Mouse (Mus musculus) liver, adult (tissue): ENCODE measurements around the gene Pih1d2.

Source experiments
- GATA4 ChIP-seq: IDR thresholded peaks from 2 replicates; pipeline ENCODE4 v1.6.1; 2014; ENCODE audit warnings: mild to moderate bottlenecking, low read length; ENCODE audit not compliant: insufficient replicate concordance

The Pih1d2 gene

GRCm38 (mm10) chr9:50602055-50602845 lies 14.9 kb upstream of the Pih1d2 start:
- TF ChIP-seq GATA4: no peak

GRCm38 (mm10) chr9:50603189-50603997 lies 13.7 kb upstream of the Pih1d2 start, which contains the start of the genes Sdhd and Timm8b:
TSS of gene Sdhd (minus strand) at chr9:50603812.
TSS of gene Timm8b (plus strand) at chr9:50603910.
- TF ChIP-seq GATA4: peak; percentile 23; the same call in 1 of the 2 replicates

GRCm38 (mm10) chr9:50603998-50604324 lies 13.2 kb upstream of the Pih1d2 start:
- TF ChIP-seq GATA4: no peak

GRCm38 (mm10) chr9:50604338-50604737 lies 12.8 kb upstream of the Pih1d2 start:
- peak; percentile 78; the same call in 1 of the 2 replicates for TF ChIP-seq GATA4

DNA sequence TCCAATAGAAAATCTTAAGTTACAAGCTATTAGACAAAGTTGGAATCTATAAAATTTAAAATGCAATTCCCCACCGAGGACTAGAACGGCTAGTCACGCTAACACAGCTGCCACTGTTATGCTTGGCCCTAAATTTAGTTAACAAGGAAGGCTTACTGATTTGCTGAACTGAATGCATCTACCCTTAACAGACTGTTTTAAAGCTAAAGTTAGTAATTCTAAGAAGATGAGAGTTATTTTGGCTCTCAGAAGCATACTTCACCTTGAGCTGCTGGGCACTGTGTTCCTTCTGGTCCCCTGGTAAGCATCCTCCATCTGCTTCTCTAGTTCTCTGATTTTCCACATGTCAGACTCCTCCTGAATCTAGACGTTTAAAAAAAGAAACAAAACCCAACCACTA lies 5.0 kb upstream of the Pih1d2 start:
- TF ChIP-seq GATA4: no peak

- no peak for TF ChIP-seq GATA4
These were observed 960 bp upstream of the Pih1d2 start for GRCm38 (mm10) chr9:50616161-50616560.

DNA sequence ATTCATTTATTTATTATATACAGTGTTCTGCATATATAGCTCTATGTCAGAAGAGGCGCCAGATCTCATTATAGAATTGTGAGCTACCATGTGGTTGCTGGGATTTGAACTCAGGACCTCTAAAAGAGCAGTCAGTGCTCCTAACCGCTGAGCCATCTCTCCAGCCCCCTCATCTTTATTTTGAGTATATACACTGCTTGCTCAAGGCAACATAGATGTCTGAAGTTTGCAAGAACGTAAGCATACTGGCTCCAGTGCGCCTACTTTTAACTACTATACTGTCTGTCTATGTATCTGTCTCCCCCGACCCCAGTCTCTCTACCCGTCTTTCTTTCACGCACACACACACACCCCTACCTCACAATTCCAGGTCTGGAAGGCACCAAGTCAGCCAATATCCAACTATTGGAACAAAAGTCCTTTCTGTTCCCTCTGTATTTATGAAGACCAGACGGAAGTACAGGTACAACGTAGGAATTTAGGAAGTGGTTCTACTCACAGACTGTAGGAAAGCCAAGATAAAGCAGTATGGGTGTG lies 741 bp downstream of the Pih1d2 start:
- no peak for TF ChIP-seq GATA4

DNA sequence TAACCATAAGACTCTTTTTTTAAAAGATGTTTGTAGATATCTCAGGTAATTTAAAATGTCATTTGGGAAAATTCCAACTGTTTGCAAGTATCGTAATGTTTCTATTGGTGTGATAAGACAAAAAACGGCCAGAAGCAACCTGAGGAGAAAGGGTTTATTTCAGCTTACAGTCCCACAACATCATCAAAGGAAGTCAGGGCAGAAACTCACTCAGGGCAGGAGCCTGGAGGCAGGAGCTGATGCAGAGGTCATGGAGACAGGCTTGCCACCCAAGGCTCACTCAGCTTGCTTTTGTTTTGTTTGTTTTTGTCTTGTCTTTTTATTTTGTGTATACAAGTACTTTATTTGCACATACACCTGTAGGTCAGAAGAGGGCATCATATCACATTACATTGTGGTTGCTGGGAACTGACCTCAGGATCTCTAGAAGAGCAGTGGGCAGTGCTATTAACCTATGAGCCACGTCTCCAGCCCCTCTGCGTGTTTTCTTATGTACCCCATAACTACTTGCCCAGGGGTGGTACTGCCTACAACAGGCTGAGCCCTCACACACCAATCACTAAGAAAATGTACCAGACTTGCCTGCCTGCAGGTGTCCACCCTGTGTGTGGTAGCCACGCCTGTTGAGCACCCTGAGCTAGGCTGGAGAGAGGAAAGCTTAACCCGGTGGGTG lies 15.0 kb downstream of the Pih1d2 start:
- no peak for TF ChIP-seq GATA4

DNA sequence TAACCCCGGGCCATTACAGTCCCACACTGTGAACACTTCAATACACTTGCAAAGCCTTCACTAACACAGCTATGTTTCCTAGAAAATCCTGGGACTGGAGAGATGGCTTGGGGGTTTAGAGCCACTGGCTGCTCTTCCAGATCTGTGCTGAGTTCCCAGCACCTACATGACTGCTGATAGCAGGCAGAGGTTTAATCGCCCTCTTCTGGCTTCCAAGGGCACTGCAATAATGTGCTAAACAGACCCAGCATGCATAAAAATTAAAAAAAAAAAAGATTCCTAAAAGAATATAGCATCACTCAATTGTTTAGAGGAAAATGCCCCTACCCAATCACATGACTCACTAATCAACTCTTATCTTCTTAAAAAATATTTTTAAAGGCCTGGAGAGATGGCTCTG lies 15.9 kb downstream of the Pih1d2 start:
- TF ChIP-seq GATA4: no peak

DNA sequence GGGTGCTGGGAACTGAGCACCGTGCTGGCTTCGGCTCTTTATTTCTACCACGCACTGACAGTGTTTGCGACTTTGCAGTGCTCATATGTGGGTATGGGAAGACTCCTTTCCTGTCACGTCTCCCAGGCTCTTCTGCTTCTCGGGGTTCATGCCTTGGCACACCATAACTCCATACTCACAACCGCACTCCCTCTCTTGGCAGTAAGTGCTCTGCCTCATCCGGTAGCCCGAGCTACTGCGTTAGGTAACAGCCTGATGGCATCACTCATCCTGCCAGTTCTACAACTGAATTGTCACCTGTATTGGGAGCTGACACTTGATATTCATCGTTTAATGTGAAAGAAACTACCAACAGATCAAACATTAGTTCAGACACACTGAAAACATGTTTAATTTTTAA lies 17.1 kb downstream of the Pih1d2 start:
- TF ChIP-seq GATA4: no peak

GRCm38 (mm10) chr9:50646826-50647370 lies 29.8 kb downstream of the Pih1d2 start:
- no peak for TF ChIP-seq GATA4

GRCm38 (mm10) chr9:50650503-50650902 lies 33.4 kb downstream of the Pih1d2 start:
- TF ChIP-seq GATA4: no peak

- no peak for TF ChIP-seq GATA4
These were observed 41.3 kb downstream of the Pih1d2 start for GRCm38 (mm10) chr9:50658391-50658790.

DNA sequence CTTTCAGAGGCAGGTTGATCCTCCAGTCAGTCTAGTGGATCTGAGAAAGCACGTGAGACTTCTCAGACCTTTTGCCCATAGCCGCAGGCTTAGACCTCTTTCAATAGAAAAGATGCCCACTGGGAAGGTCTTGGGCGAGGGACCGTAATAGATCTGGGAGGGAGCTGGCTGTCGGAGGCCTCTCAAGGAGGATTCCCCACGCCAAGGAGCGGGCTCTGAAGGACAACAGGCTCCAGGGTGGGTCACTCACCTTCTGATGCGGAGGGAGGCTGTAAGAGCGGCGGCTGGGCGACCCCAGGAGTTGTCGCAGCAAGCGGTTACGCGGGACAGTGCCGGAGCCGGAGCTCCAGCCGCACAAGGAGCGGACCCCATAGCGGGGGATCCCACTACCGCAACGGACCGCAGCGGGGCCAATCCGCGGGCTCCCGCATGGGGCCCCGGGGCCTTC lies 41.8 kb downstream of the Pih1d2 start:
- TF ChIP-seq GATA4: no peak
